Mouse (Mus musculus) adrenal gland, adult 8-10 months (tissue): ENCODE results near the gene Cish. TPM values are rescaled to one million over a fixed set of nuclear protein-coding genes. Genes with fewer than 3 reads are reported as not detected.
A peak's percentile ranks its signal among the peaks of the same experiment; 100 is the strongest.

Experiments
- DNase-seq: peaks from one replicate; pipeline ENCODE4 v3.0.0; 2022
- total RNA-seq, 4 experiments: library from RNA; stranded (reverse); gene quantifications; 2 replicates each; pipeline ENCODE4 v1.2.4; 2022

The Cish gene
- total RNA-seq, 4 experiments from 2014 or later, result 4.1 to 62.8 (median 6.5) TPM

DNA sequence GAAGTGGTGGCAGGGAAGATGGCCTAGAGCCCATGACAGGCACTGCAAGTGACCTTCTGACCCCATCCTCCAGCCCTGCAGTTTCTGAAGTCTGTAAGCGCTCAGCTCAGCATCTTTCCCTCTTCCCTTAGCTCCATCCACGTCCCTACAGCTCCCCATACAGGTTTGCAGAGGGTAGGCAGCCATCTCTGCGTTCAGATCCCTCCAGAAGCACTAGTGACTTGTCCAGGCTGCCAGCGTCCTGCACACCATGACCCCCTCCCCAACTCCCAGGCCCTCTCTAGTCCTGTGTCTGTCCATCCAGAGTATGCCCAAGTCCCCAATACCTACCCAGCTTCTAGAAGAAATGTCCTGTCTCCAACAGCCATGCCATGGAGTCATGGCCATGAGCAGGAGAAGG, 17.7 kb upstream of the Cish start:
- DNase-seq, result no peak

DNA sequence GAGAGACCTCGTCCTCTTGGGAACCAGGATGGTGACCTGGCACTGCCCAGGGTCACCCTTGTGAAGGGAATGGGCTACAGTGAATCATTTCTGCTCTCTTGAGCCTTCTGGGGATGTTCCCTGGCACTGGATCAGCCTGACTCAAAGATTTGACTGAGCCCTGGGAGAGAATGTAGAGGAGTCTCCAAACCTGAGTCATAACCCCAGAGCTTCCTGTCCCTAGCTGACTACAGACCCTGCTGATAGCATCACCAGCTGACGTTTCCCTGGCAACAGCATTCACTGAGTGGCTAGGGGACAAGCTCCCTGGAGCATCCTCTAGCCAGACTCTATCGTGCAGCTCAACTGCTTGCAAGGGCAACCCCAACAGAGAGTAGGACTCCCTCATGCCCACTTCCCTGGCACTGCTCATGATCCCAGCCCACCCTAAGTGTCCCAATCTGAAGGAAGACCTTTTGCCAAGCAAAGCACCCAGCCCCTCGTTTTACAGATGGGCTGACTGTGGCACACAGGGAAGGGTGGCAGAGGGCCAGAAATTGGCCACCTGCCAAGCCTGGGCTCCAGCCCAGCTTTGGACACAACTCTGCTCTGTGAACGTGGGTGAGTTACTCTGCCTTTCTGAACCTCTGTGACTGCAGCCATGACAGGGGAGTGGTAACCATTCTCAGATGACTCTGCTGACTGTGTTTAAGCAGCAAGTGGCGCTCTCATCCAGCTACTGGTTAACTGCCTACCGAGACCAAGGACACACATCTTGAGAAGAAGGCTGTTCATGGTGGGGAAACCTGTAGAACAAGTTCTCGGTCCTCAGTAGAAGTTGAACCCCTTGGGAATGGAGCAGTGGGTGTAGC, 17.1 kb upstream of the Cish start:
- DNase-seq, result peak; percentile 87

DNA sequence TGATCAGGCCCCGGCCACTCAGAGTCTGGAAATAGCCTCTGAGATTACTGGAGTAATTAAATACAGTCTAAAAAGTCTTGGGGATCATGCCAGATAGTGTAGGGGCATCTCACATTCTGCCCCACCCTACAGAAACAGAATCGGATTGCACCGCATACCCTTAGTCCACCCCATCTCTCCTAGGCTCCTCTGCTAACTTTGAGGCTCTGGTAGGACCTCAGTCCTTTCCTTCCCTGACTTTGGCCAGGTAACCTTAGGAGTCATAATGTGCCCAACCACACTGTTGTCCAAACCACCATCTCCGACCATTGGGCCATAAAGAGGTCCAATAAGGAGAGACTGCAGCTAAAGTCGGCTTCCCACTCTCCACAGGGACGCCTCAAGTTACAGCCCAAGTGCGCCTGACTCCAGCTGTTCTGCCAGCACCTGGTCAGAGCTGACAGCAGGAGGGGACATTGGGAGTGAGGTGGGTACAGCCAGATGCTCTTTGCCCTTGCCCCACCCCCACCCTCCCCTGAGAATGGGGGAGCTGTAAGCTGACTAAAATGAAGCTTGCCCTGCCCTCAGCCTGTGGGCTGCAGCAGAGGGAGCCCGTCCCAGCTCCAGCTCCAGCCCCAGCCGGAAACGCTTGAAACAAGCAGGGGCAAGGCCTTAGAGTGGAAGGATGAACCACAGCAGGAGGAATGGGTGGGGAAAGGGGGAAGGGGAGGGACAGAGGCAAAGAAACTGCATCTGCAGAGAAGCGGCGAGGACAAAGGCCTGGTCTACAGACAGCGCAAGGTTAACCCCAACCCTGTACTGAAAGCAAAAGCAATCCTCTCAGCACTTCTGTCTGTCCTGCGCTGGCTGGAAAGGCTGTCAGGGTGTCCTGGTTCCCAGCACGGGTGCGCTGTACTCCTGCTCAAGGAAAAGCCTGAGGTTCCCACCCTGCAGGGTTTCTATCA, 16.2 kb upstream of the Cish start:
- no peak for DNase-seq

DNA sequence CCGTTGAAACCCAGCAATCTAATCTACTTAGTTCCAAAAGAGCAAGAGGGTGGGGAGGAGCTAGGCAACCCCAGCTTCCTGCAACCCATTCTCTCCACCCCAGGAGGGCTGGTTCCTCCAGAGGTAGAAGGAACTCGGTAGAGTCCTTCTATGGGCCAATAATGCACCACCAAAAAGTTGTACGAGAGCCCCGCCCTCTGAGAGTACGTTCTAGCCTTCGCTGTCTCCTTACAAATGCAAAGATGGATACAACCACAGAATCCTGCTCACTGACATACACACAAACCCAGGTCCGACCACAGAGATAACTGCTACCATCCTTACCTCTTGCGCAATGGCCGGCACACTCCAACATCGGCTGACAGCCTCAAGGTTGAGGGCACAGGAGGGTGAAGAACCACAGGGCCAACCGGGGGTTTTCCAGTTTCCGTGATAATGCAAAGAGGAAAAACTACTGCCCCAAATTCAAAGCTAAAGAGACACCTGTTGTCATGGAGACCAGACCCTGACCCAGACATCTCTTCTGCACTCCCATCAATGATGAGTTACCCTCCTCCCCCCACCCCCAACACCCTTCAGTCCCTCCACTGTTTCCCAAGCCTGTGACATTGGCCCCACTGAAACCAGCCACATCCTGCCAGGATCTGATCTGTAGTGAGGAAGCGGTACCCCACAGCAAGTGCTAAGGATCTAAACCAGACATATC, 15.4 kb upstream of the Cish start:
- peak; percentile 63 for DNase-seq

DNA sequence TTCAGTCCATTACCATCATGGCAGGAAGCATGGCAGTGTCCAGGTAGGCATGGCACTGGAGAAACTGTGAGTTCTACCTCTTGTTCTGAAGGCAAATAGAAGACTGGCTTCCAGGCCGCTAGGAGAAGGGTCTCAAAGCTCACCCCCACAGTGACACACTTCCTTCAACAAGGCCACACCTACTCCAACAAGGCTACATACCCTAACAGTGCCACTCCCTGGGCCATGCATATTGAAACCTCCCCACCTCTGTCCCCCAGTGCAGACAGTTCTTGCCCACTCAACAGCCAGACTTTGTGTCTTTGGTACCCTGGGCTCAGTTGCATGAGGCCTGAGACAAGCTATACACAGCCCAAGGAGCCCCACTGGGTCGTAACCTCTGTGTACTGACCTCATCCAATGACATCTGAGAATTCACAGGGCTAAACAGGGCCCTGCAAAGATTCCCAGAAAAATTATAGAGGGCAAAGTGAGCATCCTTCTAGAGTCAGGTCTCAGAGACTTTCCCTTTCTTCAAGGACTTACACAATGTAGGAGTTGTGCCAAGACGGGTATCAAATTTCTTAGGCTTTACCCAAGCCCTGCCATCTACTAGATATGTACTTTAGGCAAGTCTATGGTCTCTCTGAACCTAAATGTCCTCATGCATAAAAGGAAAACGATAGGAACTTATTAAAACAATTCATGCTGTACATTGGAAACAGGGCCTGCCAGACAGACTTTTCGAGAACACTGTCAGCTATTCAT, 14.4 kb upstream of the Cish start:
- DNase-seq, result no peak

DNA sequence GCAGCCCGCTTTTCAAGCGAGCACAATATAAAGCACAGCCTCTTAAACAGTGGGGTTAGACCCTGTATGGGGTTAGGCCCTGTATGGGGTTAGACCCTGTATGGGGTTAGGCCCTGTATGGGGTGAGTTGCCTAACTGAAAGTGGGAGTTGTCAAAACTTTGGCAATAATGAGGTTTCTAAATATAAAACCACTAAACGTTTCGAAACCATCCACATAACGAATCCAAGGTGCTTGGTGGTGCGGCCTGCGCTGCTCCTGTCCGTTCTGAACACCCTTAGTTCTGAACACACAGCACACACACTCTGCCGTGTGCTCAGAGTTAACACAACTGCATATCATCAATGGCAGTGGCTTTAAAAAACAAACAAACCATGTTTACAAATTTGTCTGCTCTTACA, 12.9 kb upstream of the Cish start:
- no peak for DNase-seq

DNA sequence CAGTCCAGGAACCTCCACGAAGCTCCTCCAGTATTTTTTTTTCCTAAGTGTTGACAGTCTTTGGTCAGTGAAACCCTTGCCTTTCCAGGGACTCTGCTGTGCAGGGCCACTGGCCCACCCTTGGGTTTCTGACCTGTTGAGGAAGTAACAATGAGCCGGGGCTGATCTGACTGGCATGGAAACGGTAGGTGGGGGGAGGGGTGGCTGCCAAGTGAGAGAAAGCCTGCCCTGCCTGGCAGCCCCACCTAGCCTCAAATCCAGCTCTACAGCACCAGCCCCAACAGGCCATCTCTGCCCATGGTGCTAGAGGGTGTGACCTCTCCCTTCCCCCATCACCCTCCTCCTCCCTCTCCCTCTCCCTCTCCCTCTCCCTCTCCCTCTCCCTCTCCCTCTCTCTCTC, 10.8 kb upstream of the Cish start:
- no peak for DNase-seq

DNA sequence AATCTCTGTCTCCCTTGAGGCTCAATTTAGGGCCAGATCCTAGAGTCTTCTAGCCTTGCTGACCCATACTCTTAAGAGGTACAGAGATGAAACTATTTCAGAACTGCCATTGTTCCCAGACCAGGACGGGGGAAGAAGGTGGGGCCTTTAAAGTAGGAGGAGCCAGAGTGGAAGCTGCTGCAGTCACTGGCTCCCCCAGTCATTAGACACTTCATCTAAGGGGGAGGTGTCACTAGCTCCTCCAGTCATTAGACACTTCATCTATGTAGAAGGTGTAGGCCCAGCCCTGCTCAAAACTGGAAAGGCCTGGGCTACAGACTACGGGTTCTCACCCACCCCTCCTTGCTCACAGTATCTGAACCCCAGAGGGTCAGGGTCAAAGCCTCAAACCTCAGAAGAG, 8.5 kb upstream of the Cish start:
- DNase-seq, result no peak

DNA sequence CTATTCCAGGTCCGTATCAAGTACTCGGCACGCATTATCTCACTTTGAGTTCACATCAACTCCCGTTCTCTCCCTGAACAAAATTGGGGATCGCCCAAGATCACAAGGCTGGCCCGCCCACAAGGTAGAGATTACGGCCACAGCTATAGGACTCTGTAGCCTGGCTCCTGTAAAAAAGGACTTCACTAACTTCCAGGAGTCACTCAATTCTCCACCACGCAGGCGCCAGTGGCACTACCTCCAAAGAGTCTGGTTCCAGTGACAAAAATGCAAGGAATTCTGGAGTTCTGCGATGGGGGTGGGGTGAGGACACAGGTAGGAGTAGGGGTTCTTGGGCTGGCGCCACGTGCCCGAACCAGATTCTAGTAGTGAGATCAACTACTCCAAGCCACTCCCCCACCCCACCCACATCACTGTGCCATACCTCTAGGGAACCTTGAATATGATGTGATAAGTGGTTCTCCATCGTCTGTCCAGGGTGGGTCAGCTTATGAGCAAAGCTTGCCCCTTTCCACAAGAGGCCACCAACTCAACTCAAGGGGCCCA, 7.6 kb upstream of the Cish start:
- DNase-seq, result no peak

DNA sequence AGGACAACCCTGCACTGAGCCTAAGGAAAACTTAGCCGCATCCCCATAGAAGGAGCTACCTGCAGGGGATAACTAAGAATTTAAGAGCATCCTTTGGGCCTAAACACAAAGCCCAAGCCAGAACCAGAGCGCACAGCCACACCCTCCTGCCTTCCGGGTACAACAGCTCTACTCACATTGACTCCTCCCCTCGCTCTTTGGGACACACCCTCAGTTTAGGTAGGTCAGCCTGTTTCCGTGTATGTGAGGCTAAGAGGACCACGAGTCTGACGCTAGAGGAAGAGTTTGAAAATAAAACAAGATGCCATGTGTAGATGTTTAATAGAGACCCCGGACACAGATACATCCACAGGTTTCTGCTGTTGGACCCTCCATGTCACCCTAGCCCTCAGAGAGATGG, 7.1 kb upstream of the Cish start:
- DNase-seq, result no peak

DNA sequence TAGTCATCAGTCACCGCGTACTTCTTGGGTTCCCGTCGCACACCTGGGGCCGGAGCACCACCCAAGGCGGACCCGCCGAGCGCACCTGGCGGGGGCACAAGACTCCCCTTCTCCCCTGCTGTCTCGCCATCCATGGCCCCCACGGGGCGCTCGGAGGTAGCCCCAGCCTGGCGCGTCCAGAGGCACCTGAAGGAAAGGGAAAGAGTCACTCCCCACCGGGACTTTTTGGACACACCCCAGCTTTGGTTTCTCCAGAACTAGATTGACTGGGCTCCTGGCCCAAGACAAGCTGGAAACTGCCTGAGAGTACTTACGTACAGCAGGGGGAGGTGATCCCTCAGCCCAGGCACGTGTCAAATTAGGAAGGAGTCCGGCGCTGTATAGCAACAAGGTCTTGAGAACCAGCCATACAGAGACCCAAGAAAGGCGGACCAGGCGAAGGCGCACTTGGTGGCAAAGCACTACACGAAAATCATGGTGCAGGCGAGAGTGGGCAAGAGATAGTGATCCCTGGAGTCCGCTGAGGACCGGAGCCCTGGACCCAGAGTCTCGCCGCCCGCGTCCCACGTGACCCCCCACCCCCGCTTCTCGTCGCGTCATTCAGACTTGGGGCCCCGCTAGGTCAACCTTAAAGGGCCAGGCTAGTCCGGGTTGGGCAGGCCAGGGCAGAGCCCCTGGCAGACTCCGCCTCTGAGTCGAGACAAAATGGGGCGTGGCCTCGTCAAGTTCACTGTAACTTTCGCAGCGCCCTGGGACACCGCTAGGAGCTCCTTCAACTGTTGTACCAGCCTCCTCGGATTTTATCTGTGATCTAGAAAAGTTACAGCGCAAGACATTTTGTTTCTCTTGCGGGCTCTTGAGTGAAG, 6.4 kb upstream of the Cish start, which contains the start of gene Mapkapk3:
Gene Mapkapk3, minus strand, starts transcription at position 667 of the 866 bp plus-strand sequence.
- DNase-seq, result peak; percentile 87

DNA sequence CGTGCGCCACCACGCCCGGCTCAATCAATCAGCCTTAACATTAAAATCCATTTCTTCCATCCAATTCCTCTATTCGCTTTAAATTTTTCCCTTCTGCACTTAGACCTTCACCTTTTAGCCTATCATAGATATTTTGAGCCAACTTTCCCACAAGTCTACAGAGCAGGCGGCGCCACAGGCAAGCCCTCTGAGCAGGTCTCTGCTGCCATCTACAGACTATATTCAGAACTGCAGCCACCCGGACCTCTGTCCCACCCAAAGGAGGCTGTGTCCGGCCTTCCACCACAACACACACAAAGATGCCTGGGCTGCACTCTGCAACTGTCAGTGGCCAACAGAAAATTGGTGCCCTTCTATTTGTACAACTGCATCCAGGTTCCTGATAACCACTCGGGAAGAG, 4.9 kb upstream of the Cish start:
- peak; percentile 63 for DNase-seq

DNA sequence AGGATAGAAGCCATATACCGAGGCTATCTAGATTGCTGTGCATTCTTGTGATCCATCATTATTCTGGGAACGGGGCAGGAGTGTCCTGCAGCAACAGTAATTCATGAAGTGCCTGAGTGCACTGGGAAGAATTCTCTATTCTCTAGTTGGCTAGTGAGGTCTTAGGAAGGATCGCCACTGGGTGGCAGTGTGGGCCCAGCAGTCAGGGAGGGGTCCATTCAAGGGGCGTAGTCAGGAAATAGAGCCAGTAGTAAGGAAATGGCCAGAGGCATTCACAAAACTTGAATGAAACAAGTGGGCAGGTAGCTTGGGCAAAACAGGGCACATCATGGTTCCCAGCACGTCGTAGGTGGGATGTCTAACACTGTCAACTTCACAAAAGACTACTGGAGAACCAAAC, 1.6 kb upstream of the Cish start:
- peak; percentile 53 for DNase-seq

DNA sequence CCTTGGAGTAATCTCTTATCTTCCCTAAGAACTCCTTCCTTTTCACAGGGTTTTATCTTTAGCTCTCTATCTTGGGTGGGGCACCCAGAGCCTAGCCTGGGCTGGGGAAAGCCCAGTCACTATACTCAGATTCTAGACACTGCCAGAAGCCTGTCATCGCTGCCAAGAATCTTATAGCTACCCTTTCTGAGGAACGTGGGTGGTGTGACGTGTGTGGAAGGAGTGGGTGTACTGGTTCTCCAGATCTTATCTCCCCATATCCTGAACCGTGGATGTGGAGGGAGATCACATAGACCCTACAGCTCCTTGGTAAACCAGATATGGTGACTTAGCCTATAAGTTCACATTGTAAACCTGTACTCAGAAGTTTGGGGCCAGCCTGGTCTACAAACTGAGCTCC, 210 bp upstream of the Cish start:
- DNase-seq, result no peak

DNA sequence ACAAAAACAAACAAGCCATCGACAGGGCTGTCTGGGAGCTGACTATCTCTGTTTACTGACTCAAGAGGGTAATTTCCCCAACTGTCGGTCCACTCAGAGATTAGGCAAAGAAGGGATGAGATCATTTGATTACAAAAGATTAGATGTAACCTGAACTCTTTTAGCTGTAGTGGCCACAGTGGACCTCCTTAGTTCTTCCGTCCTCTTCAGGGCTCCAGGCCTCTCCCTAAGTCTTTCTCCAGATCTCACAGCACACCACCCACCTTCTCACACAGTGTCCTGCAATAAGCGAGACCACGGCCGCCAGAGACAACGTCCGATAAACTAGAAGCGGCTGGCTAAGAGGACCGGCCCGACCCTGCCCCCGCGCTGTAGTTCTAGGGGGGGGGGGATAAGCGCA, 215 bp downstream of the Cish start:
- no peak for DNase-seq

DNA sequence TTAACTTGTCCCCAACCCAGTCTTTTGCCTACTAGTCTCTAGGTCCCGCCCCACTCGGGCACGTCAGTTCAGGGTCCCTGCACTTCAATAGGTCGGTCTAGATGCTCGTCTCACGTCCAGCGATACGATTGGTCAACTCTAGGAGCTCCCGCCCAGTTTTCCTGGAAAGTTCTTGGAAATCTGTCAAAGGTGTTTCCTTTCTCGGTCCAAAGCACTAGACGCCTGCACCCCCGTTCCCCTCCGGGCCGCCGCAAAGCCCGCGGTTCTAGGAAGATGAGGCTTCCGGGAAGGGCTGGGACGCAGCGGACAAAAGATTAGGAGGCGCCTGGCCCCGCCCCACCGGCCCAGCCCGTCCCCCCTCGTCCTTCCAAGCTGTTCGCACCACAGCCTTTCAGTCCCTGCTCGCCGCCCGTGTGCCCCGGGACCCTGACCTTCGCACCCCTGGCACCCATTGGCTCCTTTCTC, 707 bp downstream of the Cish start:
- peak; percentile 96 for DNase-seq

DNA sequence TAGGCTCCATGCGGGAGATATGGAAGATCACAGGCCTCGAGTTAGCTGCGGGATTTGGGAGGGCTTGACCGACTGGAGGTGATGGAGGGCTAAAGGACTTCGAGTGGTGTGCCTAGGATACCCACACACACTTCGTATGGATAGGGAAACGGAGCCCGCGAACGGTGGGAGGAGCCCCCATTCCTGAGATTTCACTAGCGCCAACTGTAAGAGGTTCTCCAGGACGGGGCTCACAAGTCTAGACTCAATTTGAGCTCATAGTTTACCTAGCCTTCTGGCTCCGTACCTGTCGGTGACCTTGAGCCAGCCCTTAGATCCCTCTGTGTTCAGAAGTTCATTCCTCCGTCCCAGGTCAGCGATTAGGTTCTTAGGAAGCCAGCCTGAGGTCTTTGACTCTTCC, 1.2 kb downstream of the Cish start:
- DNase-seq, result no peak

DNA sequence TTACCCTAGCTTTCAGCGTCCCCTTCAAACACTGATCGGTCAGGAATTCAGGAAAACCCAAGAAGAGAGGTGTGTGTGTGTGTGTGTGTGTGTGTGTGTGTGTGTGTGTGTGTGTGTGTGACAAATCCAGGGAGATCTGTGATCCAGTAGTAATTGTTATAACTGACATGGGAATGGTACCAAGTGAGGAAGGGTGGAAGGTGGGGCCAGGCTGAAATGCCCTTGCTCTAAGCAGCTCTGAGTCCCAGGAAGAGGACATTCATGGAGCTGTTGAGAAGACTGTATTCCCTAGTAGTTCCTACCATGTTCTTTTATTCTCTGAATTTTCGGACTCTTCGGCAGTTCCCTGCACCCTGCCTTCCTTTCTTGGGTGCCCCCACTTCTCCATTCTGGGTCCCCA, 1.8 kb downstream of the Cish start:
- no peak for DNase-seq

DNA sequence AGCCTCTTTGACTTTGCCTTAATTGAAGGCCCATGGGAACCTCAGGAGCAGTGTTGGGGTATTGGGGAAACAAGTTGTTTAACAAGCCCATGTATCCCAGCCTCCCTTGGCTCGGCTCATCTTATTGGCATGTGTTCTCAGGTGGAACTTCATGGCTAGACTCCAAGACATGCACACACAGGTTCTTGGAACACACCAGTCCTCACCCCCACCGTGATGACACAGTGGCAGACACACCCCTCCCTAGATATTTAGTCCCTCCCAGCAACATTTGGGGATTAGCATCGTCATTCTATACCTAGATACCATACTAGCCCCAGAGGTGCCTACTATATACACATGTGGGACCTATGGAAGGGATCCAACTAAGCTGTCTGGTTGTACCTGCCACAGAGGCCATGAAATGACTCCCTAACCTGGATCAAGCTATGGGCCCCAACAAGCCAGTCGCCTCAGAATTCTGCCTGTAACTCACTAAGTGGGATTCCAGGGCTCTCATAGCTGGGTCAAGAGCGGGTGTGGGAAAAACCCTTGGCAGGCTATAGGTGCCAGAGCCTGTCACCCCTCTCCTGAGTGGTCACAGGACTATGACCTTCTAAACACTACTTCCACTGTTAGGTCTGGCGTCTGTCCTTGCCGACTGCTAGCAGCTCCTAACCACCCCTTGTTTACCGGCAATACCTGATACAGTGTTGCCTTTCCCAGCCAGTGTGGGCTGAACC, 2.4 kb downstream of the Cish start:
- DNase-seq, result no peak

DNA sequence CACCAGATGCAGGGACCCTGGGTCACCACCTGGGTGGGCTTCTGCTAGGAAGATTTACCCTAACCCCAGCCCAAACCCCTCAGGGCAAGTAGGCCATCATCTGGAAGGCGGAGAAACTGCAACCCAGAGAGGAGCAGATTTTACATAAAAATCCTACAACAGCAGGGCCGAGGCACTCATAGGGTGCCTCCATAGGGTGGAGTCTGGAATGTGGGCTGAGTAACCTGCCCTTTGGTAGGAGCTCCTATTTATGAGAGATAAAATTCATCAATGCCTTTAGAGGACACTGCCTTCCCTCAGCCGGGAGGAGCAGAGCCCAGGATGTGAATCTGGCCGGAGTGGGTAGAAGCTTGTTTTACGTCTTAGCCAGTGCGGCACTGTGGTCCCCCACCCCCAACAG, 3.0 kb downstream of the Cish start:
- no peak for DNase-seq
